Mouse (Mus musculus): ENCODE measurements around the gene Nck1. TPM values are rescaled to one million over a fixed set of nuclear protein-coding genes. Genes with fewer than 3 reads are reported as not detected.

Gene Nck1
- polyA plus RNA-seq, 1 experiment from 2014 or later = 63.7 TPM

Other genes with a start within 250 kb of the Nck1 start
- gene Il20rb, start 59.3 kb downstream of the Nck1 start, polyA plus RNA-seq (2015; fragmentation: Nextera tagmentation; extraction: Ambion mirVana) = 1.4 TPM in 2 replicates
- gene Slc35g2, start 25.0 kb upstream of the Nck1 start, polyA plus RNA-seq (2015; fragmentation: Nextera tagmentation; extraction: Ambion mirVana) = 6.2 and 7.5 TPM in 2 replicates
- 40.9 and 42.6 TPM in 2 replicates for gene Stag1, start 51.7 kb upstream of the Nck1 start, polyA plus RNA-seq (2015; fragmentation: Nextera tagmentation; extraction: Ambion mirVana)